Mouse (Mus musculus) inflammation-experienced regulatory T-cells (primary cell): ENCODE measurements around the gene Fmo2. TPM values are rescaled to one million over a fixed set of nuclear protein-coding genes. Genes with fewer than 3 reads are reported as not detected.

Experiments used
- polyA plus RNA-seq, 2 experiments: library from polyadenylated mRNA; unstranded; fragments of 100-300 nt; shearing (Covaris generic); gene quantifications; one replicate each; pipeline ENCODE4 v1.2.1; 2017

Fmo2 gene
- polyA plus RNA-seq, result under 1 TPM in 1 of 2 experiments, not detected in 1; 0.43 TPM

DNA sequence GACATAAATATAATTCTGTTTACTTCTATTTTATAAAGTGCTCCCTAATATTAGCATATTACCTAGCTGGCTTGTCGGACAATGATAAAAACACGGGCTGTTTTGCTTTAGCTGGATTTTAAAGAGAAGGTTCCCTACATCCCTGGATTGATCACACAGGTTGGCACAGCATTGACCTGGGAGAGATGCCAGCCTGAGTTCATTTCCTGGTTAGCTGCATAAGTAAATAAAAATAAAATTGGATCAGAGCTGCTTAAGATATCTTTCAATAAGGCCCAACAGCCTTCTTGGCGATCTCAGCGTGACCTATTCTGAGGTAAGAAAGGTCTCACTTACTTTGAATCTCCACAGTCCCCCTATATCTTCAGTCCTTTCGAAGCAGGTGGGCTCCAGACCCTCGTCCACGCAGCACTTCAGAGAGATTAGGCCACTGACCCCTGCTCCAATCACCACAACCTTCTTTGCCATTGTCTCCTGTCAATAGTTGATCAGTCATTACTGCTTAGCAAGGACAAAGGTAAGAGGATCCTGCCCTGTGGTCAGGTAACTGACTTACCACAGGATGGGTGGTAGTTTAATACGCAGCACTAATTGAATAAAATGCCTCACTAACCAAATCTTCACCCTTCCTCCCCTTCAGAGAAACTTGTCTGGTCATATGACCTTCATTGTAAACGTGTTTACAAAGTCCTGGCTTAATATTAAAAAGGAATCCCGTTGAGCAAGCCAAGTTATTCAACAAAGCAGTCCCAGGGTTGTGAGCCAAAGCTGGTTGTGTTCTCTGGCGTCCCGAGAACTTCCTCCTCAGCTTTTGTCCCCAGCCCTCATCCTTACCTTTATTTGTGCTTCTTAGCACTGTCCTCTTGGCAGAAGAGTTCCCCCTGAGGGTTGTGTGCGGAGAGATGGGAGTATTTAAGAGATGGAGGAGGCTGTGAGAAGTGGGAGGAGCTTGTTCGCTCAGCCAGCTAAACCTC is at the start of gene Fmo2:
TSS of gene Fmo2 (minus strand) at position 889 of the 974 bp plus-strand sequence.

DNA sequence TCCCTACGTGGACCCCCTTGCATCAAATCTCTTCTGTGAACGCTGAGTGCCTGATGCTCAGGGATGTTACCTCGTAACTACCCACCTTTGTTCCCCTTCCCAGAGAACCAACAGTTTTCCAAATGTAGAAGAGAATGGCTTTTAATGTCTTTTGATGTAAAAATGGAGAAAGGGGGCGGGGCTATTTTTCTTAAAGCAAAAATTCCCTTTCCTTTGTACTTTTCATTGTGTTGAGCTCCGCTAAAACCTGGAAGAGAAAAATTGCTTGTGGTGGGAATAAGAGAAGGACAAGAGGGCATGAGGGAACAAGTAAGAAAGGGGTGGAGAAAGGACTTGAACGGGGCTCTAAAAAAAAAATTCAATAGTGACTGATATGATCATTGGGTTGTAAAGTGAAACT is 38.9 kb upstream of the Fmo2 start, which contains the start of gene Fmo6:
TSS of gene Fmo6 (minus strand) at position 101 of the 400 bp plus-strand sequence.

DNA sequence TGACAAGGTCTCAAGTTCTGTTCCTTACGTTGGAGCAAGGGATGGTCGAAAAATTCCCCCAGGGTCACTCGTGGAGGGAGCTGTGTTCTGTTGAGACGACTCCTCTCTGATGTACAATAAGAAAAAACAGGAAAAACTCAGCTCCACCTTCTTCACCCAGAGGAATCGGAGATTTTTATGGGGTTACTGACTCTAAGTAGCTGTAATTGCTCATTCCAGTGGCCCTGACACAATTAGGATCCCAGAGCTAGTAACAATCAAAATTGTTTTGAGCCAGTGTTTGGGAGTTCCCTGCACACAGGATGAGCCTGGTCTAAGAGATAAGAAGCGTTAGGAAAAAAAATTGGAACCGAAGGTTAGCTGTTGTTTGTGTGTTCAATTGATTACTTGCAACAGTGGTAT is 32.2 kb downstream of the Fmo2 start, which contains the start of gene Fmo1:
TSS of gene Fmo1 (minus strand) at position 331 of the 402 bp plus-strand sequence.

Other genes starting within 250 kb of the Fmo2 start
- gene Myocos, start 240.5 kb downstream of the Fmo2 start, polyA plus RNA-seq, result under 1 TPM in 1 of 2 experiments, not detected in 1; 0.91 TPM
- 100 to 1,000 TPM; 154 to 179 TPM for gene Prrc2c, start 158.2 kb downstream of the Fmo2 start, polyA plus RNA-seq
- gene Fmo4, start 84.8 kb downstream of the Fmo2 start, polyA plus RNA-seq, result not detected
- 1 to 10 TPM in 1 of 2 experiments, under 1 TPM in 1; 0.24 to 3.8 TPM for gene Fmo1, start 32.1 kb downstream of the Fmo2 start, polyA plus RNA-seq
- under 1 TPM; 0.11 to 0.99 TPM for gene Fmo6, start 38.8 kb upstream of the Fmo2 start, polyA plus RNA-seq
- gene Fmo3, start 85.8 kb upstream of the Fmo2 start, polyA plus RNA-seq, result not detected
- gene Mroh9, start 186.9 kb upstream of the Fmo2 start, polyA plus RNA-seq, result not detected